Mouse (Mus musculus): ENCODE results near the gene Inhbc.

DNA sequence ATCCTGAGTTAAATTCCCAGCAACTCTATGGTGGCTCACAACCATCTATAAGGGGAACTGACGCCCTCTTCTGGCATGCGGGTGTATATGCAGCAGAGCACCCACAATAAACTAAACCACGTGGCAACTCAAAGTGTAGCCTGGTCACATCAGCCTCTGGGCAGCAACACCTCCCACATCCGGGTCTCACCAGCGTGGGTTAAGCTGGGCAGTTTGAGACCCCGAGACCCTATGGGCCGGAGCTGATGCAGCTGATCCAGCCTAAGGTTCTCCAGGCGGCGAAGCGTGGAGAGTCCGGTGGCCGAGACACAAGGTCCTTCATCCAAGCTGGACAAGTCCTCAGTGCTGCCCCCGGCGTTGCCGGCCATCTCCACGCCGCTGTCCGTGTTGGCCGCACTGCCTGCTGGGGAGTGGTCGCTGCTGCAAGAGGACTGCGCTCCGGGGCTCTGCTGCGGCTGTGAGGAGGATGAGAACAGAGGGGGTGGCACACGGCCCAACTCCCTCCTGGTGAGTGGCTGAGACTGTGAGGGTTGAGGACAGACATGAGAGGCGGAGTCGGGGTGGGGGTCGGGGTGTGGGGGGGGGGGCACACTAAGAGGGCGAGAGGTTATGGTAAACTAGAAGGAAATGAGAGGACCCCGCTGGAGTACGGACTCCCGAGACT, 37.9 kb downstream of the Inhbc start:
- peak; percentile 56 for TF ChIP-seq CTCF (IDR thresholded peaks at IDR 0.05; ENCODE audit: low read depth)
- no peak for TF ChIP-seq EP300 (IDR thresholded peaks at IDR 0.05; ENCODE audit: low read depth)
